Mouse (Mus musculus) lung, postnatal 25 days (tissue): ENCODE measurements at regions not wholly inside any gene's neighbourhood (a gene's known extent, or its start where the extent isn't known, plus 50 kb on each side); places are given as distances from the start of the nearest gene placed in this dataset.

ENCODE experiments used
- DNase-seq: peaks from one replicate; pipeline ENCODE4 v3.0.0; 2022; ENCODE audit warnings: low spot score

DNA sequence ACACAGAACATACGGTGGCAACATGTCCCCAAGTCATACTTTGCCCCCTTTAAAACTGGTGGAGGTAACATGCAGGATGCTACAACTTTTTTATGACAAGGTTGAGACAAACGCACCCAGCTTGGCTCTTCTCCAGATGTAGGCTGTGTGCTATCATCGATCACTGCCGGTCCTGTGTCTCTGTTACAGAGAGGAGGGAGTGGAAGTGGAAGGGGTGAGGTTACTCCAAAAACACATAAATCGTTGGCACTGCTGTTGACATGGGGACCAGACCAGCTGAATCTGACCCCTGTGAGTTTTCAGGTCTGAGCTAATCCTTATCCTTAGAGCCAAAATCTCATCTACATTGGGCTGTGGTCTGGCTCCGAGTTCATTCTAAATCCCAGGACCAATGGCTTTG, 335.0 kb upstream of the Nfe2l3 start:
- no peak for DNase-seq

DNA sequence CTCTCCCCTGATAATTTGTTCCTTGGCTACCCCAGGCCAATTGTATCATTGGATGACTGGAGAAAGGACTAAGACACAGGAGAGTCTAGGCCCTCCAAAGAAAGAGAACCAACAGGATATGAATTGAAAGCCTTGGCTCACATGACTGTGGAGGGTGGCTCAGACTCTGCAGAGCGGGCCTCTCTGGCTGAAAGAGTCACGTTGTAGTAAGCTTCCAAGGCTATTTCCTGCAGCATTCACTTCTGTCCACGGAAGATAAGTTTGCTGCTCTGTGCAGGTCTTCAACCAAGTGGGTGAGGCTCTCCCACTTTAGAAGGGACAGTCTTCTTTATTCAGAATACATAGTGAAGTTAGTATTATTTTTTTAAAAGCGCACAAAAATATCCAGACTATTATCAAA, 332.1 kb upstream of the Nfe2l3 start:
- no peak for DNase-seq

DNA sequence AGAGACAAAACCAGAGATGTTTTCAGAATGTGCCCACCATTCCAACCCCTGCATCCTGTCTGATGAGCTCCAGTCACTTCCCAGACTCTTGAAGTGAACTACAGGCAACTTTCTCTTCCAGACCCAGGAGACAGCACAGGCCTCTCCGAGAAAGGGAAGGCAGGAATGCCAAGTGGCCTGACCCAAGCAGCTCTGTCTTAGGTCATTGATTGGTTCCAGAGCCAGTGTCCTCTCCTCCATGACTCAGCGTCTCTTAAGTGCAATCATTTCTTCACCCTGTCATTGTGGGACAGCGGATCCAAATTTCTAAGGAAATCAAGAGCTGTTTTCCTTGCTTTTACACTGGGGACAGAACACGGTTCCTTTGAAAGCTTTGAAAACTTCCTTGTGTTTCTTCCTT, 329.2 kb upstream of the Nfe2l3 start:
- DNase-seq = no peak

DNA sequence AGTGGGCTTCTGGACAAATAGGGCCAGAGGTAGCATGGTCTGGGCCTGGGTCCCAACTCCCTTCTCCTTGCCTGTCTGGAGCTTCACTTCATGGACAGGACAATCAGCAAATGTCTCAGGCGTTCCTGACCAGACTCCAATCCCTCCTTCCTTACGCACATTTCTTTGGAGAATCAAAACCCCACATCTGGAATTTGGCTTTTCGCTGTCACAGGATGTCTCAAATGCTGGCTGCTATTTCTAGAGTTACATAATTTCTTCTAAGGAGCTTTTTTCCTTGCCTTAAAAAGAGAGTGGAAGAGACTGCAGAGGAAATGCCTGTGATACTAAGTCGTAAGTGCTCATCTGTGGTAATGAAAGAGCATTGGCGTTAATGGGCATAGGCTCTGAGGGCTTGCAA, 328.1 kb upstream of the Nfe2l3 start:
- DNase-seq = peak; percentile 24

DNA sequence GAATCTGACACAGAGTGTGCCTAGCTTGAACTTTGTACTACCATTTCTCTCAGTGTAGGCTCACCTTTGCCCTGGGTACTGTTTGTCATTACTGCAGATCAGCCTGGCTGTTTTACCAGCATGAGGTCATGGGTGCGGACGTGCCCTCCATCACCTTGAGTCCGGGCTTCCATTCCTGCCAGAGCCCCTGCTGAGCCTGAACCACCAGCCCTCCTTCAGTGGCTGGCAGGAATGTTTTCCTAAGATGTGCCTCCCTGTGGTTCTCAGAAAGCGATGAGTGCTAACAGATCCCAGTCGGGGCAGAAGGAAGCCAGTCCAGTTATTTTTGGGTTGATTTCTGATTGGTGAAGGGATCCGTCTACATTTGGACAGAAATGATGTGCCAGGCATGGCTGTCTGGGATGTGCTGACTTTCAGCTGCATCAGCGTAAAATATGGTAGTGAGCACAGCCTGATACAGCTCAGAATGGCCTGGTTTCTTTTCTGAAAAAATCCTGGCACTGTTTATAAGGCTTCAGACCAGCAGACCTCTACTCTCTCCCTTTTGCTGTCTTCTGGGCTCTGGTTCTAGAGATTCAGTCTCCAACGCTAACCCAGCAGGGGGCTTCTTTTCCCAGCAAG, 324.0 kb upstream of the Nfe2l3 start:
- no peak for DNase-seq

DNA sequence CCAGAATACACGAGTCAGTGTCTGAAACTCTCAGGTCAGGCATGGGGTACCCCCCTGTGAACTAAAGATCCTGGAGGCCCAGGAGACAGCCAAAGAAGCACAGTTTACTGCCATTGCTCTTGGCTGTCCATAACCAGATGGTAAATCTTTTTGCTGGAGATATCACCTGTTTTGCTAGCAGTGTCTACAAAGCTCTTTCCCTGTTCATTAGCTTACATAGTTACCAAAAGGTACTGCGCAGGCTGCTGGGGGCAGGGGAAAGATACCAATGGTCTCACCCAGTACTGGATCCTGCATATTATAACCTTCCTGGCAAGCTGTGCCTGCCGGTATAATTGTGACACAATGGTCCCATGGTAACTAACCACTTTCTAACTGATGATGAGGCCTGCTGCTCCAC, 321.9 kb upstream of the Nfe2l3 start:
- DNase-seq = no peak

DNA sequence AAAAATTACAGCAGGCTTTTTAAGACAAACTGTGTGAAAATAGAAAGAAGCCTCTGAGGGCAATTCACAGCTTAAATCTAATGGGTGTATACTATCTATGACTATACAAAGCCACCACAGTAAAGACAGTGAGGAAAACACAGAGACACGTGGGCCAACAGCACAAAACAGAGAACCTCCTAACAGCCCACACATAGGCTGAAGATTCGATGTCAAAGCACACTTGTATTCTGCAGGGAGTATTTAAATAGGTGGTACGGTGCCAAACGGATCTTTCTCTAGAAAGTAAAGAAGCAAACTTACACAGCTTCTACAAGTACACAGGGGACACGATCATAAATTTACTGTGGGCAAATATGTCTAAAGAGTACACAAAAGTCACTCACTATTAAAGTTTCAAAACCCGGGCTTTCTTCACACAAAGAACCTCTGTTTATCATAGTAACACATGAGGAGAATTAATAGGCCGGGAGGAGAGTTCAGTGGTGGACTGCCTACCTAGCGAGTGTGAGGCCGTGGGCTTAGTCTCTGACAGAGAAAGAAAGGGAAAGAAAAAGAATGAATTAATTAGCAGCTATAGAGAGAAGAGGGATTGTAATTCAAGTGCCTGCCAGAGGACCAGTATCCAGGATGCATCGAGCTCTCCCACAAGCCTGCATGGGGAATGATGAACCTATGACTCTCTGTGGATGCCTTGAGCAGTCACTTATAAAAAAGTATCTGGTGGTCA, 317.7 kb upstream of the Nfe2l3 start:
- DNase-seq = no peak

DNA sequence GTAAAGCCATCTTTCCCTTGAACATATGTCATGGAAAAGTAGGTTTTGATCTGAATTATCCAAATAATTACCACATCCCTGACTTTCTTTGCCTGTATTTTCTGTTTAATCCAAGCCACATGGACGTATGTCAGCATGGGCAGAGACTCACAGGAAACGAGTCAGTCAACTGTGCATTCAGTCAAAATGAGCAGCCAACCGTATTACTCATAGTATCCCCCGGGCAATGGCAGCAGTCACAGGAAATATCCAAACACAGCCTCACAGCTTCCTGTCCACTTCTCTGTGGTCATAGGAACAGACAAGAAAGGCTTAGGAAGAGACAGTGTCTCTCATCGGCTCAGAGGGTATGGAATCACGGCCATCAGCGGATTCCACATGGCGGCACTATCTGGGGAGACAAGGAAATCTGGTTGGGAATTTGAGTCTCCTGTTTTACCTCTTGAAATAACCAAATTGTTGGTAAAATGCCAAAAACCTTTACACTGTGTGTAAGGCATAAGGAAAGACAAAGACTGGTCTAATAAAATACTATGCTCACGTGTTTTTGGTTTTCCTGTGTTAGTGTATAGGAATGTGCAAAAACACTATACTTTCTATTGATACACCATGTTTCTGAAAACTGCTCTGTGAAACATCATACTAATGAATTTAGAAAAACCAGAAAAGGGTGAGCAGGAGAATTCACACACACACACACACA, 313.5 kb upstream of the Nfe2l3 start:
- DNase-seq = peak; percentile 30

DNA sequence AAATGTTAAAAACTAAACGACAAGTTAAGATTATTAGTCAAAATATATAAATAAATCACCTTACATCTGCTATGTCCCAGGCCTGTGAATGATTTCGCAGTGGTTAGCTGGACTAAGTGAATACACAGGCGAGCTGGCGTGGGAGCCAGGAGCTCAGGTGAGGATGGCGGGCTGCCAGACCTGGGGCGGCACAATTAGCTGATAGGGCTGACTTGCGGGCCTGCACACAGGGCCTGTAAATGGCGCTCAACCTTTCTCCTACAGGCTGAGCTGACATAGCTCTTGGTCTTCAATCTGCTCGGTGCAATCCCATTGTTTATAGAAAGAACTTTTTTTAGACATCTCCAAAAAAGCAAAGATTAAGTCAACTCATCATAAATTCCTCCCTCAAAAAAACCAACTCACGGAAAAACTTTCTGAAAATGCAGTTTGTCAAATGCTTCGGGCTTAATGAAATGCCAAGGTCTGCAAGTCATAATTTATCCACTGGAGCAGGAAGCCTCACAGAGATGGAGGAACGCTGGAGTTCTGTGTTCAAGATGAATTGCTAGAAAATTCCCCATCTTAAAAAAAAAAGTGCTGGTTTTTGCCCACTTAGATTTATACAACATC, 312.7 kb upstream of the Nfe2l3 start:
- DNase-seq = no peak

DNA sequence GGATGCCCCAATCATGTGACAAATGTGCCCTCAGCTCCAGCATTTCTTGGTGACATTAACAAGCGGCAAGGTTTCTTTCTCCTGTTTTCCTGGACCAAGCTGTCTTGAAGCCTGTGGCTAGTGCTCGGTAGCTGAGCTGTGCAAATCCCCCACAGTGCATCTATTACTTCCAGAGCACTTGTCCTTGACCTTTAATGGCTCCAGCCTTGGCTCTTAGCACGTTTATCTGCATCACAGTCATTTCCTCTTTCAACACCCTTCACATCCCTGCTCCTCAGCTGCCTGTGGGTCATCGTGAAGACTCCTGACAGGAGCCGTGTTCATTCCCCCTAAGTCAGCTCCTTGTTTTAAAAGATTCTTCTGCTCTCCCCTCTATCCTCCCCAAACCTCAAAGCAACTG, 309.5 kb upstream of the Nfe2l3 start:
- DNase-seq = no peak

DNA sequence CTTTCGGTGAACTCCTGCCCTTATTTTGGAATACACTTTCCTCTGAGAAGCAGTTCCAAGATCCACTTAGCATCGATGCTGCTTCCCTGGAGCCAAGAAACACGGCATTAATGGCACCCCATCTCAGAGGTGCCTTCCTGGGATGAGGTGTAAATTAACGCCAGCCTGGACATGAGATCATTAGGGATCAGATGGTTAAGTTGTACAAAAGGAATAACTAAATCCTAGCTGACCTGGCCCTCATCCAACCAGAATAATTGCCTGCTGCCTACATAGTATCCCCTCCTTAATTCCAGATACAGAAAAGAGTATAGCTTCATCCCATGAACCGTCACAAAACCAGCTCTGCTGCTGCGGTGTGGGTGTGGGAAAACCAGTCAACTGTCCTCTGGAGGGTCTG, 304.6 kb upstream of the Nfe2l3 start:
- DNase-seq = no peak

DNA sequence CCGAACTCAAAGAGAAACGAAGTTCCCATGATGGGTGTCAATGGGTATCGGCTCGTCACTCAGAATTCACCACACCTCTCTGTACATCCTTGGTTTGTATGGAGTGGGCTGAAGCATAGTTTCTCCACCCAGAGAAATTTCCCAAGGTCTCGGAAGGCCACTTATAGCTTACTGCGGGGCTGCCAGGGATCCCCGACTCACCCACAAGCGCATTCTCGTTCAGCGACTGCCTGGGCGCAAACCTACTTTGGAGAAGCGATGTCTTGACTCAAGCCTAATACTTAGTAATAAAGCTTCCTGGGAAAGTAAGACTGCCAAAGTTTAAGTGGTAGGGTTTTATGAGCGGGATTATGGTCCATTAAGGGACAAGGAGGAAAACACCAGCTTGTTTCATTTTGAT, 303.4 kb upstream of the Nfe2l3 start:
- no peak for DNase-seq

DNA sequence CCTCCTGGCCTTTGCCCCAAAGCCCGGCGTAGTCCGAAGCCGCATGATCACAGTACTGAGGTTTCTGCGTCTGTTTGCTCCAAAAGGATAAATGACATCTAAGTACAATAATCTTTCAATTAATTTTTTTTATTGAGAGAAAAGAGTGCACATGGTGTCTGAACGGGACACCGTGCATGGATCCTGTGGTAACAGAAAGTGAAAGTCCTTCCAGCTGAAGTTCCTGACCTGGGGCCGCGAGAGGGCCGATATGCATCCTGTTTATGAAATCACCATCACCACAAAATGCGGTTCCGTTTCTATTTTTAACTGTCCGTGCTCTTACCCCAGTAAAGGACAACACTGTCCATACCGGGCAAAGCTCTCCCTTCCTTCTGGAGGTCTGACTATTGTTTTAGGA, 302.9 kb upstream of the Nfe2l3 start:
- peak; percentile 64 for DNase-seq

DNA sequence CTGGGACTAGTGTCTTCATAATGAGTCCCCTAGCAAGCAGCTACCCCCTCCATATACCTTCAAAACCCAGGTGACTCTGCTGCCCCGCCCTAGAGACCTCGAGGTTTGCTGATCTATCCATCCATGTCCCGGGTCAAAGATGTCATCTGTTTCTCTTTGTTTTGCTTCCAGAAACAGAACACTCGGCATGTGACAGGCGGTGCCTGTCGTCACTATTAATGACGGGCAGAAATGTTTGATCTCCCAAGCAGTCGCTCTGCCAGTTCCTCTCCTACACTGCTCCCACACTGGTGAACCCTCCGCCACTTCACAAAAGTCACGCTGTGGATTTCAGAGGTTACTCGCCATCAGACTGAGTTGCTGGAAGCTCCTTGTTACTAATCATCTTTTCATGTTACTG, 287.7 kb upstream of the Nfe2l3 start:
- no peak for DNase-seq

DNA sequence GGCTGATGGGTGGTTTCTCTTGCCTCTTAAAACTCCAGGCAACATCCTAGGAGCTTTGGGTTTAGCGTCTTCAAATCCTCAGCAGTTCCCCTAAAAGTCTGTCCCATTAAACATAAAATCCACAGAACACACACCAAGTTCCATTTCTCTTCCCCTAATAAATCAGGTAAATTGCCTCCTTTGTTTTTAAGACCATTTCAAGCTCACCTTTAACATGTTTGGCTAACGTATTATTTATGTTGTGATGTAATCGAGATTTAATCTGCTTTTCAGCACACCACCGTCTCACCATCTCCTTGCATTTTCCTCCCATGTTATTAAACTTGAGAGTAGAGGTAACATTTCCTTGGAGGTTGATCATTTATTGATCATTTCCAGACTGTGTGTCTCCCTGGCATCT, 286.6 kb upstream of the Nfe2l3 start:
- no peak for DNase-seq

DNA sequence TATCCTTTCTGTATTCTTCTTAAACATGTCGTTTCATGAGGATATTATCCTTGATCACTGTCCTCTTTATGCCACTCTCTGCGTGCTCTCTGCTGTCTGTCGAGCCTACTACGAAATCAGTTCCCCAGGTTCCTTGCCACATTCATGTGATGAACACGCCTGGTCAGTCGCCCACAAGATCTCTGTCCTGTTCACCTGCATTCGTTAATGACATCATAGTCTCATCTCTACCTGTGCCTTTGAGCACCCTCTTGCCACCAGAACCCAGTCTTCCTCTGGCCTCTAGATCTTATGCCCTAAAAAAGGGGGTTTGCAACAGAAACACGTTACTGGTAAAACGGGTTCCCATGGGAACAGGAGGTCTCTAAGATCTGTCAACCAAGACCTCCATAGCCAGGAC, 283.6 kb upstream of the Nfe2l3 start:
- no peak for DNase-seq

DNA sequence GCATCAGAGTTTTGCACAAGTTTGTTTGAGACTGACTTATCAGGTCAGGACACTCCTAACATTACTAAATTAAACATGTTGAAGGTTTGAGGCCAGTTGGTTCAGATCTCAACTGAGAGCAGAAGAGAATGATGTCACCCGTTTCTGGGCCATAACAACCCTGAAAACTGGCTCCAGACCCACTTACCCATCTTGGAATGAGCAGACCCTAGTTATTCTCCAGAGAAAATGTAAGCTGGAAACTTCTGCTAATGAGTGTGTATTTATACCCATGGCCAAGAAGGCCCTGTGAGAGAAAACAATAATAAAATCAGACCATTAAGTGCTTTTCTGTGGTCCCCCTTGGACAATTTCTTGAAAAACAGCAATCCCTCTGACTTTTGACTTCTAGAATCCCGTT, 282.4 kb upstream of the Nfe2l3 start:
- no peak for DNase-seq

DNA sequence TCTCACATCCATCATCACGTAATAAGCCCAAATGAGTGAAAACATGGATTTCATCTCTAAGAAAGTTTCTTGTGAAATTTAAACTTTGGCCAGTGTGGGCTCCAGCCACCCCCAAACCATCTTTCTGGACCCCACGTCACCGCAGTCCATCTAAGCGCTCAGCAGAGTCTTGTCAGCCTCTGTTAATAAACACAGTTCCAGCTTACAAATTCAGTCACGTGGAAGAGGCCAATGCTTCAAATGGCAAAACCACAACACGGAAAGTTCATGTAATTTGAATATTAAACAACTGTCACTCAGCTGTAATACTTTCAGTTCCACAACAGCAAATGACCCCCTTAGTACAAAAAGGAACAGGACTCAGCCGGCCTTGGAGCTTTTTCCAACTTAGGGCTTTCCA, 282.0 kb upstream of the Nfe2l3 start:
- no peak for DNase-seq

DNA sequence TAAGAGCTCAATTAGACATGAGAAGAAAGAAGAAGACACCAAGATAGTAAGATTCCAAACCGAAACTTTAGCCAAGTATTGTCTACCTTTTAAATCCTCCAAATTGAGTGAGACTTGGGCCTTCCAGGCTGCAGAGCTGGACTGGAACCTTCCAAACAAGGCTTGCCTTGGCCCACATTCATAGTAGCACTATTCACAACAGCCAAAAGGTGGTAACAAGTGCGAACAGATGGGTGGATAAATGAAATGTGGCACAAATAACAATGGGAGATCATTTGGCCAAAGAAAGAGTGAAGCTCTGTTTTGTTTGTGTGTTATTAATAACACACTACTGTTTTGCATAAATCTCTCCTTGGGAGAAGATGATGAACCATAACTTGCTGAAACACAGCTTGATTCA, 281.6 kb upstream of the Nfe2l3 start:
- DNase-seq = no peak

DNA sequence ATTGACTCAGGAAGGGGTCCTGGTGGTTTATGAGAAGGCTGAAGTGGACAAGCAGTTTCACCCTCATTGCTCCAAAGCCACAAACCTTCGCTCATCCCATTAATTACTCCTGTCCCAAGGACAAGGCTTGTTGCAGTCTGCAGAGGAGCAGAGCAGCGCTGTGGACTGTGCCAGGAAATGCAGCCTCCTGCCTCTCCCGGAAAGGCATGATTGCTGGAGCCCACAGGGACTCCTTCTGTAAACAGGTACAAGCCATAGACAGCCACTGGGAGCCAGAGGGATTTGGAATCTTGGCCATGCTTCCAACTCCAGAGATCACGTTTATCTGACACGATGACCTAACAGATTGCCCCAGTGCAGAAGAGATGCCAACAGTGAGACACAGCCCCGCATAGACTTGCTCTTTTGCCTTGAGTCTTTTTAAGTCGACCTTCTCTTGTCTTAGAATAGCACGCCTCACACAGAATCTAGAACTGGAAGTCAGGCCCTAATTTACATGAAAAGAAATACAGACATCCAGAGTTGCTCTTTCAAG, 275.6 kb upstream of the Nfe2l3 start:
- no peak for DNase-seq

DNA sequence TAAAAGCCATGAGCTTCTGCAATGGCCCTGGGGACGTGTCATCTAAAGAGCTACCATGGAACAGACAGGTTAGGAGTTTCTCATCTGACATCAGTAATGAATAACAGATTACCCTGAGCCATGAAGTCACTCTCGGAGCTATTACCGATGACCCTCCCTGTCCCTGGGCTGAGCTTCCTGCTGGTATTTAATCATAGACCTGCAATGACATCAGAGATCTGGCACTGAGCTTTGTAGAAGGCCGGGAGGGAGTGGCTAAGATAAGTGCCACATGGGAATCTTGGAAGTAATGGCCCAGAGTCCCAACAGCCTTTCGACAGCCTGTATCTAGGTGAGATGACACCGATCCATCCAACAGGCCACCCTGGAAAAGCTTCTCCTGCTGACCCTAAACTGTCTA, 271.3 kb upstream of the Nfe2l3 start:
- DNase-seq = no peak

DNA sequence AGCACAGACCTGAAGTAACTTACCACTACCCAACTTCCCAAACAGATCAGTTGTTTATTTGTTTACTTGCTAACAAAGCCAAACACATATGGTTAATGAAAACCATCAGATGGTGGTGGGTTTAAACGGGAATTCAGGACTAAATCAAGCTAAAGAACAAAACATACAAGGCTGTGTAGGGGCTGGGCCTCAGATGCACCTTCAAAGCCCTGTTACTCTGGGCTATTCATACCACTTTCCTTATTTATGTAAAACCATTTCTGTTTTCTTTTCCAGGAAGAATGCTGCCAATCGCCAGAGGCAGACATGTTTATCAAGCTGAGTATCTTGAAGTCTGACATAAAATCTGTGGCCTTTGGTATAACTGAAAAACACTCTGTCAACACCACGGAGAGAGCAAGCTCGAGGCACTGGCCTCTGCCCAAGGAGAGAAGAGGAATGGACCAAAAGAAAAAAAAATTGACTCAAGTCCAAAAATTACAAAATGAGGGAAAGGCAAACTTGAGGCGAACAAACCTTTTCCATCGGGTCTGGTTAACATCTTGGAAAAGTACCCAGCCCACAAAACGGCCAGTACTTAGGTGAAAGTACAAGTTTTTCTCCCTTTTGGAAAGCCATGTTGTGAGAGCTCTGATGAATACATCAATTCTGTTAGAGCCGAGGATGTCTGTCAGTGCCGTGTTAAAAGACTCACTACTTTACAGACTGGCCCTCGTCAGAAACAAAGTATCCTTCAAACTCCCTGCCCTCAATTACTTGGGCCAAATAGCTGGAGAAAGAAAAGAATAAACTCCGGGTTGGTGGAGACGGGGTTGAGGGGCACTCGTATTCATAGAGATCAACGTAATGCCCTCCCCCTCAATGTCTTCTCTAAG, 270.0 kb upstream of the Nfe2l3 start:
- DNase-seq = no peak
